Mouse (Mus musculus) cerebellum, adult 9-11 months (tissue): ENCODE measurements at regions not wholly inside any gene's neighbourhood (a gene's known extent, or its start where the extent isn't known, plus 50 kb on each side); places are given as distances from the start of the nearest gene placed in this dataset.

ENCODE experiments used
- DNase-seq: peaks from one replicate; pipeline ENCODE4 v3.0.0; 2022

DNA sequence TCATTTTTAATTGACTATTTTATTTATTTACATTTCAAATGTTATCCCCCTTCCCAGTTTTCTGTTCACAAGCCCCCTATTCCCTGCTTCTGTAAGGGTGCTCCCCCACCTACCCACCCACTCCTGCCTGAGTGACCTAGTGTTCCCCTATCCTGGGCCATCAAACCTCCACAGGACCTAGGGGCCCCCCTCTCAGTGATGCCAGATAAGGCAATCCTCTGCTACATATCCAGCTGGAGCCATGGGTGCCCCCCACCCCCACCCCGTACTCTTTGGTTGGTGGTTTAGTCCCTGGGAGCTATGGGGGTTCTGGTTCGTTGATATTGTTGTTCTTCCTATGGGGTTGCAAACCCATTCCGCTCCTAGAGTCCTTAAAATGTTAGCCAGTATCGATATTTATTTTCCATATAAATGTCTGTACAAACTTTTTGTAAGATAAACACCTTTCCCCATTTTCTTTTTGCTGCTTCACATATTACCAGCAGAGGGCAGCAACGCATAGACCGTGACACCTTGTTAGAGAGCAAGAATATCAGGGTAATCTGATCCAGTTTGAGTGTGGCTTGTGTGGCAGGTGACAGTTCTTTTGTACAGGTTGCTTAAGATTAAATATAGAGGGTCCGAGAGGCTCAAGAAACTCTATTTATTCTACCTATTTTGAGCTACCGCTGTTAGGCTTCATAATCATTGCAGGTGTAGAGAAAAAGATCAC is 177.2 kb upstream of the Scn7a start:
- DNase-seq = peak; percentile 5

DNA sequence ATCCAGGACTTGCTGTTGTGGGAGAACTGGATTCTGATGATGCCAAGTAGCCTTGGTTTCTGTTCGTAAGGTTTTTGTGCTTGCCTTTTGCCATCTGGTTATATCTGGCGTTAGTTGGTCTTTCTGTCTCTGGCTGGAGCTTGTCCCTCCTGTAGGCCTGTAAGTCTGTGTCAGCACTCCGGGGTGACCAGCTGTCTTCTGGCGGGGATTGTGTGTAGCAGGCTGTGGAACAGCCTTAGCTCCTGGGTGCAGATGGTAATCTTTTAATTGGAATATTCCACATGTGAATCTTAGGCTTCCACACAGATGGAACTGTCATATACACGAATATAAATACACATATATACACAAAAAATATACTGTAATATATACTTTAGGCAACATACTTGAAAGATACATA is 156.5 kb upstream of the Scn7a start:
- DNase-seq = no peak

DNA sequence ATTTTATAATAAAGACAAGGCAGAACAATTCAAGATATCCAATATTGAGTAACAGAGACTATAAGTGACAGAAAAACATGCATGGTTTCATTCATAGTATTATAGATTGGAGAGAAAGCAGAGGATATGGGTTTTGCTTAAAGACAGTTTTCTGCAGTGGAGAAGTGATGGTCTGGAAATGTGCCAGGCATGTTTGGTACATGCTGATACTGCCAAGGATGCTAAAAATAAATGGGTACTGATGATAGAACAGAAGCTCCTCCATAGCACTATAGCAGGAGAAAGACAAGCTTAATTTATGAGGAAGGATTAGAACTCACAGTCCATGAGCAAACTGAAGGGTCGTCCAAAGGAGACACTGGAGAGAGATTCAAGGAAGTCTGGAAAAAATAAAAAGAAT is 113.3 kb upstream of the Scn7a start:
- no peak for DNase-seq

DNA sequence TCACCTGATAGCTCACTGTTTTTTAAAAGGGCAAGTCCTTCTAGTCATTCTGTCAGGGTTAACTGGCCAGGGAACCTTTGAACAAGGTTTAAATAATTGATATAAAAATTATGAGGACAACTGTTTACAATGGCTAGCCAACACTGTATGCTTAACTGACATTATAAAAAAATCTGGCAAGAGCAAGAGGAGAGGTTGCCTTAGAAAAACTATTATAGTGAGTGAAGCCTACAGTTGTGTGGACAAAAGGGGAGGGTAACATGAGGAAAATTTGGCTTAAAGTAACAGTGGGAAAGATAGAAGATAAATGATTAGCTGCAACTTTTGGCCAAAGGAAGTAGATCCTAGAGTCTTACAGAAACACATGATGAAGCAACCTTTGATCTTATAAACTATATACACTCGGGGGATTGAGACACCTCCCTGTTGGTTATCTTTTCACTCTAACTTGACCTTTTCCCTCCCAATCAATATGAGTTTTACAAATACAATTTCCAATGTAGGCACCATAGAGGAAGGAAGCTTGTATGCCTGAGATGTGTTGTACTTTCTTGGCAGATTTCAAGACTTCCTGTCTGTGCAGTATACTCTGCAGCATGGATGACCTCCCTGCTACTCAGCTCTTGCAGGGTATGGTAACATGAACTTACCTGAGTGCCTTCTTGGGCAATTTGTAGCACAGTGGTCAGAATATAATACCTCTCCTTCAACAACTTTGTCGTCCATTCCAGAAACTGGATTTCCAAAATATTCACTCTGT is 82.9 kb upstream of the Scn7a start:
- DNase-seq = no peak
